Mouse (Mus musculus): Measurements from ENCODE around the gene Aacs.

GRCm38 (mm10) chr5:125480434-125481231 is 5.0 kb downstream of the Aacs start:
- TF ChIP-seq TAL1 (IDR thresholded peaks at IDR 0.05; ENCODE audit: low read length) (no peak), GATA1 (IDR thresholded peaks at IDR 0.05; ENCODE audit: low read length) (no peak)
